Mouse (Mus musculus): ENCODE data around the gene Zfp618. TPM values are rescaled to one million over a fixed set of nuclear protein-coding genes. Genes with fewer than 3 reads are reported as not detected.
A peak's percentile ranks its signal among the peaks of the same experiment; 100 is the strongest.

The Zfp618 gene
- polyA plus RNA-seq, 1 experiment from 2014 or later: 37.6 TPM

GRCm38 (mm10) chr4:63058686-63059085, 93.3 kb downstream of the Zfp618 start:
- H3K9ac ChIP-seq: no peak overlapping the region
- ATAC-seq (replicated peaks): 0 out of 2 replicates have a peak, but pooled peaks have one; percentile 8
- no peak overlapping the region for H3K4me2 ChIP-seq
- 94% methylated on average over 4 of the region's 4 CpGs for WGBS
- peaks cover 29% of the 10 kb centered on the region for H3K4me1 ChIP-seq
- no peaks in the 10 kb centered on the region for H3K9me3 ChIP-seq
- no peaks in the 10 kb centered on the region for H3K27me3 ChIP-seq (replicated peaks)
- no peaks in the 10 kb centered on the region for H3K36me3 ChIP-seq (replicated peaks)
- H3K27ac ChIP-seq: peak overlapping the region; percentile 72
- H3K4me3 ChIP-seq: no peak overlapping the region

DNA sequence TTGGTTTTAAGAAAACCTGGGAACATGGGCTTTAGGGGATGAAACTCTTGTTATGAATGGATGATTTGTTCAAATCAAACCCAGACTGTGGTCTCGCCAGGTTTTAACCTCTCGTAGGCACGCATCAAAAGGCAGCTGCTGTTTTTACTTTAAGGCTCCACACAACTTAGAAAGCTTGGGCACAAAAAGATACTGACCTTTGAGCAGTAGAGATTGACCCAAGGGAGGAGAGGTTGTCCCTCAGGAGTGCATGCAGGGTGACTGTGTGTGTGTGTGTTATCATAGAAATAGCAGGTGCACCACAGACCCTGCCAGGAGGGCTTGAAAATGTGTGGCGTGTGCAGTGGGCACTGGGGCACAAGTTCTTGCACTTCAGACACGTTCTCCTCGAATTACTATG, 95.0 kb downstream of the Zfp618 start:
- Histone ChIP-seq H3K4me3 (no peak overlapping the region), H3K4me1 (peaks cover 29% of the 10 kb centered on the region)

DNA sequence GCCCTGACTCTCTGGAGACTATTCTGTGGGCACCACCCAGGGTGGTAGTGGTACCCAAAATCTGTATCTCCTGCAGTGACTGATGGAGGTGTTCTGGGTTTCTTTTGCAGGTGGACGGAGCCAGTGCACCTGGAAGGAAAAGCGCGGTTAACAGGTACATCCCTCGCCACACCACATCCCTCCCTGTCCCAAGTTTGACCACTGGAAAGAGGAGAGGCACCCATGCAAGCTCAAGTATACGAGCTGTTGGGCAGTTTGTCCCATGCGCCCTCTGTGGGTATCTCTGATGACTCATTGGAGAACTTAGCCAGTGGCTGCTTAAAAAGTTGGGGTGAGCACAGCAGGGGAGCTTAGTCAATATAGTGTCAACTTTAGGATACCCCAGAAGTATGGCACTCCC, 96.0 kb downstream of the Zfp618 start:
- no peak overlapping the region for H3K4me2 ChIP-seq
- WGBS: 92% methylated on average over 6 of the region's 6 CpGs
- no peaks in the 10 kb centered on the region for H3K27me3 ChIP-seq (replicated peaks)
- H3K9ac ChIP-seq: no peak overlapping the region
- no peak for ATAC-seq (replicated peaks)
- H3K4me1 ChIP-seq: peaks cover 27% of the 10 kb centered on the region
- no peak overlapping the region for H3K4me3 ChIP-seq
- 0 out of 2 replicates have a peak overlapping the region, but pooled peaks have one; percentile 38 for H3K27ac ChIP-seq
- no peaks in the 10 kb centered on the region for H3K36me3 ChIP-seq (replicated peaks)
- no peaks in the 10 kb centered on the region for H3K9me3 ChIP-seq

More for the DNA sequence above, 95.0 kb downstream of the Zfp618 start:
- H3K27ac ChIP-seq: no peak overlapping the region
- H3K36me3 ChIP-seq (replicated peaks): no peaks in the 10 kb centered on the region
- no peak overlapping the region for H3K4me2 ChIP-seq
- 75% methylated on average over 6 of the region's 6 CpGs for WGBS
- no peak for ATAC-seq (replicated peaks)
- no peak overlapping the region for H3K9ac ChIP-seq
- no peaks in the 10 kb centered on the region for H3K27me3 ChIP-seq (replicated peaks)
- no peaks in the 10 kb centered on the region for H3K9me3 ChIP-seq

GRCm38 (mm10) chr4:63063360-63063759, 98.0 kb downstream of the Zfp618 start:
- H3K4me2 ChIP-seq: no peak overlapping the region
- no peak for ATAC-seq (replicated peaks)
- H3K9ac ChIP-seq: no peak overlapping the region
- H3K9me3 ChIP-seq: no peaks in the 10 kb centered on the region
- H3K27ac ChIP-seq: no peak overlapping the region
- no peaks in the 10 kb centered on the region for H3K27me3 ChIP-seq (replicated peaks)
- H3K36me3 ChIP-seq (replicated peaks): no peaks in the 10 kb centered on the region
- 96% methylated on average over 4 of the region's 4 CpGs for WGBS
- peaks cover 16% of the 10 kb centered on the region for H3K4me1 ChIP-seq
- H3K4me3 ChIP-seq: no peak overlapping the region

DNA sequence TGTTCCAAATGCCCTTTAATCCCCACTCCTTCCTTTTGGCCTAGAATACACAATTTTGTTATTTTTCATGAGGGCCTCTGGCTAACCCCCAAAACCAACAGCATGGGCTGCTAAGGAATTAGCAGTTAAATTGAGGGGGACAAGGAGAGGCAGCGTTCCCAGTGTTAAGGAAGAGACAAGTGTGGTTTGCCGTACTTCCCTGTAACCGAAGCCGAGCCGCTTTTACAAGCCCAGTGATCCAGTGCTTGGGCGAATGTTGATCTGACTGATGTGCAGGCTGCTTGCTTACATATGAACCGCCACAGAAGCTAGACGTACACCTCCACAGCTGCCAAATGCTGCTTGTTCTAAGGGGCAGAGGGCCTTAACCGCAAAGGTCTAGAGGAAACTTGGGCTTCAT, 99.5 kb downstream of the Zfp618 start:
- WGBS: 85% methylated on average over 9 of the region's 9 CpGs
- H3K4me2 ChIP-seq: no peak overlapping the region
- H3K27me3 ChIP-seq (replicated peaks): no peaks in the 10 kb centered on the region
- H3K36me3 ChIP-seq (replicated peaks): no peaks in the 10 kb centered on the region
- peaks cover 16% of the 10 kb centered on the region for H3K4me1 ChIP-seq
- no peaks in the 10 kb centered on the region for H3K9me3 ChIP-seq
- no peak overlapping the region for H3K4me3 ChIP-seq
- no peak overlapping the region for H3K27ac ChIP-seq
- no peak for ATAC-seq (replicated peaks)
- no peak overlapping the region for H3K9ac ChIP-seq

DNA sequence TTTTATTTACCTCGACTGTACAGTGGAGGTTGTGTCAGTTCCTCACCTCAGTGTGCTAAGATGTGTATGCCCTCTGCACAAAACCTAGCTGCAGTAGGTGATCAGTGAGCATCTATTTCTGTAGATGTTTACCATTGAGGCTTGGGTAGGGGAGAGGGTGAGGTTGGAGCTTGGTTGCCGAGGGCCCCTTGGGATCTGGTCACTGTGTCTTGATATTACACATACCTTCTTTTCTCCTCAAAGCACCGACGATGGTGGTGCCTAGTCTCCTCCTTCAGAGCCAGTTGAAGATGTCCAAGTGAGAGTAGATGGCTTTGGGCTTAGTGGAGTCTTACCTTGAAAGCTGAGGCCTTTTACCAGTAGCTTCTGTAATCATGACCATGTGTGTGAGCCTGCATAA, 101.4 kb downstream of the Zfp618 start:
- no peak overlapping the region for H3K4me3 ChIP-seq
- no peaks in the 10 kb centered on the region for H3K27me3 ChIP-seq (replicated peaks)
- H3K4me1 ChIP-seq: 0 out of 2 replicates have a peak, but pooled peaks cover 4% of the 10 kb centered on the region
- no peak overlapping the region for H3K9ac ChIP-seq
- 92% methylated on average over 4 of the region's 4 CpGs for WGBS
- H3K27ac ChIP-seq: no peak overlapping the region
- H3K4me2 ChIP-seq: no peak overlapping the region
- H3K9me3 ChIP-seq: no peaks in the 10 kb centered on the region
- ATAC-seq (replicated peaks): no peak
- H3K36me3 ChIP-seq (replicated peaks): no peaks in the 10 kb centered on the region

DNA sequence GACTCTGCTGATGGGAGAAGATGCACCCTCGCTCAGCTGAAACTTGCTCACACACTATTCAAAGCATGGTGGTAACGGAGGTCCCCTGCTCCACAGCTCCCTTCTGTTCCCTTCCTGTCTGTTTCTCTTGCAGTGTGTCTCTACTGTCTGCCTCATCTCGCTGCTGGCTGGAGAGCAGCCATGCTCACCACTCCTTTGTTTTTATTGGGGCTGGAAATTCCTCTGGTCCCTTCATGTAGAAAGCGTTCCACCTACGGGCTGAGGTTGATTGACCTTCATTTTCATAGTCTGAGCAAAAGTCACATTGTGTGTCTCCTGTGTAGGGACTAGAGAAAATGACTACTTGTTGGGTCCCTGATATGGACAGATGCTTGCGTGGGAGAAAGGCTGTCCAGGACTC, 102.4 kb downstream of the Zfp618 start:
- no peak for ATAC-seq (replicated peaks)
- WGBS: 80% methylated on average over 6 of the region's 6 CpGs

DNA sequence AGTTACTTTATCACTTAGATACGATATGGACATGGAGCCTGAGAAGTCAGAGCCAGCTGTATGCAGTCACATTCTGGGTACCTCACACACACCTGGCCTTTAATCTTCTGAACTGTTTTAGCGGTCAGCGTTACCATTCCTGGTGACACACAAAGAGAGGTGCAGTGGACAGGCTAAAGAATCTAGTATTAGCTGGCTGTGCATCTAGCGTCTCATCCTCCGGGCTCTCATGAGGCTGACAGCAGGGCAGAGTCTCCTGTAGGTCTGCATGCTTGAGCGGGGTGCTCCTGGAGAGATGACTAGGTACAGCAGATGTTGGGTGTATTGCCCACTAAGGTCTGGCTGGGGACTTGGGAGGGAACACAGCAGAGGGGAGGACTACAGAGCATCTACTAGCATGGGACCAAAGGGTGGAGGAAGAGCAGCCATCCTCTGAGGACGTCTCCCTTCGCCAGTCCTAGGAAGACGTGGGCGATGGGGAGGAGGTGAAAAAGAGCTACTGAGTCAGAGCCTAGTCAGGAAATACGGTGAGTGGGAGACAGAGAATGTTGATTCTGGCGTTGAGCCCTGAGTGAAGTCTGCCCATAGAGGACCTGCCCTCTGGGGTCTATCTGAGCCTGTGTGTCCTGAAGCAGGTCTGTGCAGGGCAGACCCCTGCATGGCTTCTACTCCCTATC, 103.3 kb downstream of the Zfp618 start:
- no peak overlapping the region for H3K27ac ChIP-seq
- H3K9ac ChIP-seq: no peak overlapping the region
- no peak for ATAC-seq (replicated peaks)
- no peak overlapping the region for H3K4me3 ChIP-seq
- H3K27me3 ChIP-seq (replicated peaks): no peaks in the 10 kb centered on the region
- 91% methylated on average over 12 of the region's 12 CpGs for WGBS
- no peaks in the 10 kb centered on the region for H3K9me3 ChIP-seq
- no peaks in the 10 kb centered on the region for H3K36me3 ChIP-seq (replicated peaks)
- H3K4me1 ChIP-seq: 0 out of 2 replicates have a peak, but pooled peaks cover 4% of the 10 kb centered on the region
- H3K4me2 ChIP-seq: no peak overlapping the region

More for the DNA sequence above, 102.4 kb downstream of the Zfp618 start:
- Histone ChIP-seq H3K27me3 (replicated peaks) (no peaks in the 10 kb centered on the region), H3K4me1 (0 out of 2 replicates have a peak, but pooled peaks cover 4% of the 10 kb centered on the region), H3K4me3 (no peak overlapping the region), H3K9me3 (no peaks in the 10 kb centered on the region), H3K36me3 (replicated peaks) (no peaks in the 10 kb centered on the region), H3K9ac (no peak overlapping the region), H3K27ac (no peak overlapping the region), H3K4me2 (no peak overlapping the region)

DNA sequence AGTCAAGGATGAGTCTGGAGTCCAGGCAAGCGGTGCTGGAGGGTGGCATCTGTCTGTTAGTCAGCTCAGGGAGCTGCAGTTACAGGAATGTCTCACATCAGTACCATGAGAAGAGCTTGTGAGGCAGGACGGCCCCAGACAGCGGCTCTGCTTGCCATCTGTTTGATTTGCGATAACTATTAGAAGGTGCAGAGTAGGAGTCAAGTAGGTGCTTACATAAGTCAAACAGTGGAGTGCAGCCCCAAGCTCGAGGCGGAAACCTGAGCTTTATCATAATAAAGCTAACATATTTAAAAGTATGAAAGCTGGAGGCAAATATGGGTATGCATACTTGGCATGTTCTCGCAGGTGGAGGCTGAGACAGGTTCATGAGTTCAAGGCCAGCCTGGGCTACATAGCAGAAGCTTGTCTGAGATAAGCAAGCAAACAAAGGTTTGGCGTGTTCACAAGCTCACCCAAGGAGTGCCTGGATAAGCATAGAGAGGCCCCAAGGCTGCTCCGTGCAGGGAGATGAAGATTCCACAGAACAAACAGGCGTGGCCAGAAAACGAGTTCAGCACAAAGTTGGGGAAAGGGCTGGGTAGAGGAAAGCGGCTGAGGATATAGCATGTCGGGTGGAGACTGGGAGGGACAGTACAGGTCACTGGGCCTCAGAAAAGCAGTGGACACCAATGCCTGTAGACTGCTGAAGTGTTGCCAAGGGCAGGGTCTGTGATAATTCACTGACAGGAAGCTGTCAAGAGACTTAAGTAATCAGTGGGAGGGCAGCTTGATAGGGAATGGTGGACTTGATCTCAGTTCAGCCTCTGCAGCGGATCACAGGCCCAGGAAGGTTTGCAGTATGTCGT, 106.3 kb downstream of the Zfp618 start:
- Histone ChIP-seq H3K36me3 (replicated peaks) (no peaks in the 10 kb centered on the region), H3K4me2 (no peak overlapping the region), H3K27me3 (replicated peaks) (no peaks in the 10 kb centered on the region), H3K4me3 (no peak overlapping the region), H3K27ac (no peak overlapping the region), H3K4me1 (0 out of 2 replicates have a peak, but pooled peaks cover 4% of the 10 kb centered on the region), H3K9me3 (no peaks in the 10 kb centered on the region), H3K9ac (no peak overlapping the region)
- ATAC-seq (replicated peaks): no peak
- 87% methylated on average over 15 of the region's 15 CpGs for WGBS

DNA sequence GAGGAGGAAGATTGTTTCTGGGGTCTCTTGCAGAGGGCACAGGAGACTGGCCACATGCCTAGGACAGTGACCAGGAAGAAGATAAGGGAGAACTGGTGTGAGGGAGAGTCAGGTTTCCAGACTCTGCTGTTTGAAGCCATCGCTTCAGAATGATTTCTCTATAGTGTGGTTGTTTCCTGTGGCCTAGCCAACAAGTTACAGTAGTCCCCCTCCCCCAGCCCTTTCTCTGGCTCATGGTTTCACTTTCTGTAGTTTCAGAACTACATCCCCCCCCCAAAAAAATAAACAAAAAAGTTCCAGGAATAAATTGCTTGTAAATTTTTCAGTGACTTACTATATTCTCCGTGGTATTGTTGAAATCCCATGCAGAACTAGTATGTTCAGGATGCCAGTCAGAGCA, 107.8 kb downstream of the Zfp618 start:
- H3K4me1 ChIP-seq: 0 out of 2 replicates have a peak, but pooled peaks cover 4% of the 10 kb centered on the region
- ATAC-seq (replicated peaks): no peak
- H3K4me2 ChIP-seq: no peak overlapping the region
- no peak overlapping the region for H3K27ac ChIP-seq
- H3K4me3 ChIP-seq: no peak overlapping the region
- WGBS: 94% methylated on average over 2 of the region's 2 CpGs
- H3K9ac ChIP-seq: no peak overlapping the region
- no peaks in the 10 kb centered on the region for H3K27me3 ChIP-seq (replicated peaks)
- 0 out of 2 replicates have a peak, but pooled peaks cover 2% of the 10 kb centered on the region for H3K36me3 ChIP-seq (replicated peaks)
- H3K9me3 ChIP-seq: no peaks in the 10 kb centered on the region

GRCm38 (mm10) chr4:63079159-63079558, 113.8 kb downstream of the Zfp618 start:
- H3K4me1 ChIP-seq: no peaks in the 10 kb centered on the region
- H3K27ac ChIP-seq: no peak overlapping the region
- H3K36me3 ChIP-seq (replicated peaks): peaks cover 21% of the 10 kb centered on the region; the same call in 1 of the 2 replicates
- no peak overlapping the region for H3K4me2 ChIP-seq
- no peak overlapping the region for H3K4me3 ChIP-seq
- 81% methylated on average over 7 of the region's 7 CpGs for WGBS
- H3K9me3 ChIP-seq: no peaks in the 10 kb centered on the region
- ATAC-seq (replicated peaks): no peak
- no peaks in the 10 kb centered on the region for H3K27me3 ChIP-seq (replicated peaks)
- no peak overlapping the region for H3K9ac ChIP-seq

DNA sequence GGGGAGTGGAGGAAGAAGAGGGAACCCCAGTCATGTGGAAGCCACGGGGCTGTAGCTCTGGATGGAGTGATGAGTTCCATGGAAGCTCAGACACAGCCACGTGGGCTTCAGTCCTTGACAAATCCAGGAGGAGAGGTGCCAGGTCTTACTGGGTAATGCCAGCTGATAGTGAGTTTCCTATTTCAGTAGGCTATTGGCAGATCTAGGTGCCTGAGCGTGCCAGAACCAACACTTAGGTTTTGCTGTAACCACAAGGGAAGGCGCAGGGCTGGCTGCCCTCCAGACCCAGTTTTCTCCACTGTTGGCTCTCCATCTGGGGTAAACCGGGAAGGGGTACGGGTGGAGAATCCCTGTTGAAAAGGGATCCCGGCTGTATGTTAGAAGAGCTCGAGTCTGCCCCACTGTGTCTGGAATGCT, 119.1 kb downstream of the Zfp618 start:
- Histone ChIP-seq H3K9ac (no peak overlapping the region), H3K4me2 (no peak overlapping the region), H3K9me3 (no peaks in the 10 kb centered on the region), H3K4me1 (no peaks in the 10 kb centered on the region), H3K27ac (no peak overlapping the region), H3K36me3 (replicated peaks) (peaks cover 19% of the 10 kb centered on the region; the same call in 1 of the 2 replicates), H3K27me3 (replicated peaks) (no peaks in the 10 kb centered on the region), H3K4me3 (no peak overlapping the region)
- 85% methylated on average over 8 of the region's 8 CpGs for WGBS
- no peak for ATAC-seq (replicated peaks)
